Mouse (Mus musculus) liver, embryonic 16.5 days (tissue): ENCODE measurements around the gene Asxl2. TPM values are rescaled to one million over a fixed set of nuclear protein-coding genes. Genes with fewer than 3 reads are reported as not detected.

Experiments used
- ATAC-seq: fragments of 200-750 bp; cut with Nextera tagmentation; 2 replicates; pipeline ENCODE4 v1.8.0; 2017; ENCODE audit warnings: low read depth, mild to moderate bottlenecking, moderate number of reproducible peaks, moderate library complexity
- H3K27ac ChIP-seq: fragments of 300-500 bp; sonication (generic); 2 replicates; pipeline ENCODE4 v1.5.1; 2014; ENCODE audit warnings: mild to moderate bottlenecking, low read length
- H3K27me3 ChIP-seq: fragments of 300-500 bp; sonication (generic); 2 replicates; pipeline ENCODE4 v1.6.1; 2014; ENCODE audit warnings: low read depth, low read length, mixed read lengths; ENCODE audit not compliant: control insufficient read depth, insufficient read depth
- H3K36me3 ChIP-seq: fragments of 300-500 bp; sonication (generic); 2 replicates; pipeline ENCODE4 v1.6.1; 2014; ENCODE audit warnings: mild to moderate bottlenecking; ENCODE audit not compliant: control insufficient read depth, insufficient read depth
- H3K4me1 ChIP-seq: fragments of 300-500 bp; sonication (generic); 2 replicates; pipeline ENCODE4 v1.6.1; 2014; ENCODE audit warnings: low read depth, low read length, mixed read lengths; ENCODE audit not compliant: control insufficient read depth
- H3K4me2 ChIP-seq: fragments of 300-500 bp; sonication (generic); 2 replicates; pipeline ENCODE4 v1.6.1; 2014; ENCODE audit warnings: low read depth, low read length, mixed read lengths
- H3K4me3 ChIP-seq: fragments of 300-500 bp; sonication (generic); 2 replicates; pipeline ENCODE4 v1.5.1; 2014; ENCODE audit warnings: low read depth, mild to moderate bottlenecking, low read length
- H3K9ac ChIP-seq: fragments of 300-500 bp; sonication (generic); 2 replicates; pipeline ENCODE4 v1.6.1; 2014; ENCODE audit warnings: low read depth, low read length
- H3K9me3 ChIP-seq: fragments of 300-500 bp; sonication (generic); replicated peaks from 2 replicates; pipeline ENCODE4 v1.6.1; 2016; ENCODE audit warnings: low read length; ENCODE audit not compliant: control insufficient read depth
- WGBS: fragments of 180-500 bp; shearing (Covaris S2); extraction: QIAGEN DNeasy Blood & Tissue Kit; methylation state at CpG from one replicate; pipeline ENCODE4 v1.1.7; 2014; ENCODE audit not compliant: insufficient replicate concordance; 5-methylcytosine and 5-hydroxymethylcytosine counted together
- polyA plus RNA-seq: library from polyadenylated mRNA; unstranded; fragments of >200 nt; fragmentation: Nextera tagmentation; extraction: Ambion mirVana; gene quantifications from 2 replicates; pipeline ENCODE4 v1.2.1, GENCODE M21; 2015

Asxl2 gene
- polyA plus RNA-seq, 1 experiment from 2014 or later = 10.3 TPM

DNA sequence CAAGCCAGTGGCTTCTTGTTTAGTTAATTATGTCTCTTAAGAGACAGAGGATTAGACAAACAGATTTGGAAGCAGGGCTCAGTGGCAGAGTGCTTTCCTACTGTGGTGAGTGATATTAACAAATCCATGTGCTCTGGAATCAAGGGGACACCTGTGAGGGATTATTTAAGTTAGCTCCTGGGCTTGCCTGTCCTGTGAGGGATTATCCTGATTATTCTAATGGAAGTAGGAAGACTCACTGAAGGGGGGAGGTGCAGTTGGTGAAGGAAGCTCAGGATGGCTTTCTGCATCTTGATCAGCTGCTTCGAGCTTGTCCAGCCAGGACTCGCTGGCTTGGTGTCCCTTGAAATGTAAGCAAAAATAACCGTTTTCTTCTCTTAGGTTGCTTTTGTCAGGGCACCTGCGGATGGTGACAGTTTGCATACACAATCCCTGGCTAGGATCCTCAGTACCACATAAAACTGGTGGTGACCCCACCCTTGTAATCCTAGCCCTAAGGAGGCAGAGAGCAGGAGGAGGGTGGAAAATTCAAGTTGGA, 119.5 kb downstream of the Asxl2 start:
- Histone ChIP-seq H3K27me3 (no peaks in the 10 kb centered on the region), H3K9me3 (no peaks in the 10 kb centered on the region), H3K4me1 (no peaks in the 10 kb centered on the region), H3K27ac (no peak overlapping the region), H3K9ac (no peak overlapping the region), H3K36me3 (no peaks in the 10 kb centered on the region), H3K4me3 (no peak overlapping the region), H3K4me2 (no peak overlapping the region)
- no peak for ATAC-seq
- WGBS = 60% methylated on average over 4 of the region's 4 CpGs

DNA sequence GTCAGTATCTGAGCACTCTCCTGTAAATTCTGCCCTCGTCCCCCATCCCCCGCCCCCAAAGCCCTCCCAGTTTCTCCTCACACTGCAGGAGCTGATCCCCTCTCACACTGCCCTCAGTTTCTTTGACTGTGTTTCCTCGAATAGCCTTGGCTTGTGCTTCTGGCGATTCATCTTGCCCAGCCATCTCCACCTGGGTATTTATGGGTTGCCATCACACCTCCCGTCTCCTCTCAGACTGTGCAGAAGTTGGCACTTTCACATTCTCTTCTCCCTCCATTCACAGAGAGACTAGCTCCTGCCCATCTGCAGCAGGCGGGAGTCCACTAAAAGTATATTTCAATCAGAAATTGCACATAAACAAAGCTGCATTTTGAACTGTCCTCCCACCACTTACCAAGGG, 120.1 kb downstream of the Asxl2 start:
- no peak overlapping the region for H3K4me2 ChIP-seq
- no peak for ATAC-seq
- H3K4me1 ChIP-seq = no peaks in the 10 kb centered on the region
- no peak overlapping the region for H3K4me3 ChIP-seq
- no peaks in the 10 kb centered on the region for H3K27me3 ChIP-seq
- no peak overlapping the region for H3K27ac ChIP-seq
- no peak overlapping the region for H3K9ac ChIP-seq
- WGBS = 54% methylated on average over 6 of the region's 6 CpGs
- H3K9me3 ChIP-seq = no peaks in the 10 kb centered on the region
- H3K36me3 ChIP-seq = no peaks in the 10 kb centered on the region

DNA sequence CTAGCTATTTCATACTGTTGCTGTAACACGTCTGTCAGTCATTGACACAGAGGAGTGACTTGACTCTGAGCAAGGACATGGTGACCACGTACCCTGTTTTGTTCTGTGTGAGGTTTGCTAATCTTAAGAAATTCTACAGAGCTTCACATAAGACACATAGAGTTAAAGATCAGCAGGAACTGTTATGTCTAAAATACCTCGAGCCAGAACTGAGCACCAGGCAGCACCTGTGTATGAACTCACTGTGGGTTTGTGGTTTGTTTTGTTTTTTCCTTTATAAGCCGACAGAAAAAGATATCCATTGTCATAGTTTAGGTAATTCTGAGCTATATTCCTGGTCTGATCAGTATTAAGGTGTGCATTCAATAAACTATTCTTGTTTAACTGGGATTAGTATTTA, 120.8 kb downstream of the Asxl2 start:
- 25% methylated on average over 4 of the region's 4 CpGs for WGBS
- H3K27ac ChIP-seq = no peak overlapping the region

DNA sequence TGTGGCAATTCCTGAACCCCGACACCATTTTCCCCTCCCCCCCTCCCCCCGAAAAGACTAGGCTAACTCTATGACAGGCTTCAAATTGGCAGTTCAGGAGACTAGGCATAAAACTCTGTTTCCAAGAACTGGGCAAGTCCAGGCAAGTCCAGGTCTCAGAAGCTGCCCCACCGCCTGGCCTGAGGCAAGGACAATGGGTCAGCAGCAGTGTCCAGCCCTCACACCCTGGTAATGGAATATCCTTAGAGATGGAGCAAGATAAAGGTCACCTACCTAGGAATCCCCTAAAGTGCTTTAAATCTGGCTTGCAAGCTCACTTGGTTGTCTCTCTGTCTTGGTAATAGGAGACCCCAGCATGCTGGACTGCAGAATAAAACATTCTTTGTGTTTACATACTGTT, 121.3 kb downstream of the Asxl2 start:
- 56% methylated on average over 3 of the region's 3 CpGs for WGBS
- ATAC-seq = no peak
- H3K27ac ChIP-seq = no peak overlapping the region

More for the DNA sequence above, 120.8 kb downstream of the Asxl2 start:
- Histone ChIP-seq H3K36me3 (no peaks in the 10 kb centered on the region), H3K27me3 (no peaks in the 10 kb centered on the region), H3K9ac (no peak overlapping the region), H3K4me1 (no peaks in the 10 kb centered on the region), H3K4me2 (no peak overlapping the region), H3K4me3 (no peak overlapping the region), H3K9me3 (no peaks in the 10 kb centered on the region)
- no peak for ATAC-seq

DNA sequence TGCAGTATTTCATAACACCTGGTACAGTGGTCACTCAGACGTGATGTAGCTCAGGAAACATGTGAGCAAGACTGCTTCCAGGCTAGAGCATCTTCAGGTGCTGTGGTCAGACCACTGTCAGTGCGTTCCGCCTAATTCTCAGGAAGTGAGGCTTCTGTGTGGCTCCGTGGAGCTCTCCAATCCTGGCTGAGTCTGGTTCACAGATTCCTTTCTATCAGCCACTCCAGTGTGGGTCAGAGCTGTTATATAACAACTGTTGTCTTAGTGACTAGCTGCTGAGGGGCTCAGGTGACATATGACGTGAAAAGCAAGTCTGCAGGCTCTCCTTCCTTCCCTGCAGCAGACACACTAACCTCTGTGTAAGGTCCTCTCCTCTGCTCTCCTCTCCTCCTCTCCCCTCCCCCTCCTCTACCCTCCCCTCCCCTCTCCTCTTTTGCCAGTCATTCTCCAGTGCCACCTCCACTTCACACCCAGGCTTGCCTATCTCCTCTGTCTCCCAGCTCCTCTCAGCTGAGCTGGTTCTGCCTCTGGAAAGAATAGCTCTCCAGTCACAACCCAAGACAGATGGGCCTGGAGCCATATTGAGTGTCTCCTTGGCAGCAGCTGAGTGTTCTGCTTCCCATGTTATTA, 122.0 kb downstream of the Asxl2 start:
- Histone ChIP-seq H3K9me3 (no peaks in the 10 kb centered on the region), H3K4me1 (no peaks in the 10 kb centered on the region), H3K9ac (no peak overlapping the region), H3K27ac (no peak overlapping the region), H3K4me3 (no peak overlapping the region), H3K27me3 (no peaks in the 10 kb centered on the region), H3K36me3 (no peaks in the 10 kb centered on the region), H3K4me2 (no peak overlapping the region)
- WGBS = 24% methylated on average over 5 of the region's 5 CpGs
- ATAC-seq = no peak

More for the DNA sequence above, 121.3 kb downstream of the Asxl2 start:
- Histone ChIP-seq H3K9ac (no peak overlapping the region), H3K4me1 (no peaks in the 10 kb centered on the region), H3K4me2 (no peak overlapping the region), H3K4me3 (no peak overlapping the region), H3K9me3 (no peaks in the 10 kb centered on the region), H3K36me3 (no peaks in the 10 kb centered on the region), H3K27me3 (no peaks in the 10 kb centered on the region)

DNA sequence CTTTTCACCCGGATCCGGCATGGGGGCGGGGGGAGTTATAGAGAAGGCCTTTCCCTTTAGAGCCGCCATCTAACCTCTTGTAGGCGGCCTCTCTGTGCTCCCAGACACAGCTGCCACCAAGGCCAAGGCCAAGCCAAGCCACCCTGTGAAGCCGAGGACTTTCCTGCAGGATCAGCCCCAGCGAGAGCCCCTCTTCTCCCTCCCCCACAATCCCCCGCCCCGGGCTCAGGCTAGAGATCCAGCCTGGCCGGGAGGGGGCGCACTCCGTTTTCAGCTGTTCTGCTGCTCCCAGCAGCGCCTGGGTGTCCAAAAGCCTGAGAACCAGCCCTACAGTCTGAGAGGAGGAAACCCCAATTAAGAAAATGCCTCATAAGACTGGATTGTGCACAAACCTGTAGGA, 123.6 kb downstream of the Asxl2 start:
- no peaks in the 10 kb centered on the region for H3K4me1 ChIP-seq
- H3K27me3 ChIP-seq = no peaks in the 10 kb centered on the region
- H3K36me3 ChIP-seq = no peaks in the 10 kb centered on the region
- no peak overlapping the region for H3K4me2 ChIP-seq
- ATAC-seq = no peak
- H3K9me3 ChIP-seq = no peaks in the 10 kb centered on the region
- no peak overlapping the region for H3K9ac ChIP-seq
- no peak overlapping the region for H3K4me3 ChIP-seq
- no peak overlapping the region for H3K27ac ChIP-seq
- WGBS = 30% methylated on average over 13 of the region's 13 CpGs

Other genes starting within 250 kb of the Asxl2 start
- gene Rab10, start 116.9 kb upstream of the Asxl2 start, polyA plus RNA-seq = 37.5 and 40.5 TPM in 2 replicates
- 0.72 and 0.74 TPM in 2 replicates for gene Kif3c, start 61.7 kb upstream of the Asxl2 start, polyA plus RNA-seq
- 17.3 and 19.7 TPM in 2 replicates for gene Dtnb, start 145.5 kb downstream of the Asxl2 start, polyA plus RNA-seq